Mouse (Mus musculus) hindbrain, postnatal 0 days (tissue): Measurements from ENCODE around the gene Nme2. TPM values are rescaled to one million over a fixed set of nuclear protein-coding genes. Genes with fewer than 3 reads are reported as not detected.

Source experiments
- ATAC-seq: fragments of 200-750 bp; cut with Nextera tagmentation; 2 replicates; pipeline ENCODE4 v1.8.0; 2017; ENCODE audit warnings: mild to moderate bottlenecking, moderate TSS enrichment, moderate library complexity
- DNase-seq: peaks from one replicate; pipeline ENCODE4 v3.0.0-alpha.2; 2015; ENCODE audit warnings: low spot score
- H3K27ac ChIP-seq: fragments of 300-500 bp; sonication (generic); 2 replicates; pipeline ENCODE4 v1.5.1; 2014; ENCODE audit warnings: mild to moderate bottlenecking
- H3K27me3 ChIP-seq: fragments of 300-500 bp; sonication (generic); 2 replicates; pipeline ENCODE4 v1.6.1; 2014; ENCODE audit warnings: low read length, mixed read lengths; ENCODE audit not compliant: insufficient read depth
- H3K36me3 ChIP-seq: fragments of 300-500 bp; sonication (generic); 2 replicates; pipeline ENCODE4 v1.6.1; 2014; ENCODE audit warnings: low read length, mixed read lengths; ENCODE audit not compliant: insufficient read depth
- H3K4me1 ChIP-seq: fragments of 300-500 bp; sonication (generic); 2 replicates; pipeline ENCODE4 v1.6.1; 2014; ENCODE audit warnings: antibody characterized with exemption, low read length, mixed read lengths; ENCODE audit not compliant: insufficient read depth
- H3K4me2 ChIP-seq: fragments of 300-500 bp; sonication (generic); 2 replicates; pipeline ENCODE4 v1.6.1; 2014; ENCODE audit warnings: low read depth, mild to moderate bottlenecking, low read length, moderate library complexity, mixed read lengths
- H3K4me3 ChIP-seq: fragments of 300-500 bp; sonication (generic); 2 replicates; pipeline ENCODE4 v1.5.1; 2014; ENCODE audit warnings: low read length
- H3K9ac ChIP-seq: fragments of 300-500 bp; sonication (generic); replicated peaks from 2 replicates; pipeline ENCODE4 v1.6.1; 2014; ENCODE audit warnings: mild to moderate bottlenecking, low read length, moderate library complexity, mixed read lengths
- H3K9me3 ChIP-seq: fragments of 300-500 bp; sonication (generic); 2 replicates; pipeline ENCODE4 v1.6.1; 2016; ENCODE audit warnings: low read length, mixed read lengths
- CTCF ChIP-seq: IDR thresholded peaks from 2 replicates; pipeline ENCODE4 v1.5.1; 2016; ENCODE audit warnings: antibody characterized with exemption, control low read depth, low read depth
- WGBS: fragments of 180-500 bp; shearing (Covaris S2); extraction: QIAGEN DNeasy Blood & Tissue Kit; methylation state at CpG from one replicate; pipeline ENCODE4 v1.1.7; 2014; 5-methylcytosine and 5-hydroxymethylcytosine counted together
- polyA plus RNA-seq: library from polyadenylated mRNA; unstranded; fragments of >200 nt; fragmentation: Nextera tagmentation; extraction: Ambion mirVana; gene quantifications from 2 replicates; pipeline ENCODE4 v1.2.1, GENCODE M21; 2015
- total RNA-seq: library from RNA; depleted of rRNA; stranded (reverse); fragments of >200 nt; gene quantifications from 2 replicates; pipeline ENCODE4 v1.2.3, GENCODE M21; 2014

The Nme2 gene
- total and polyA plus RNA-seq, 2 experiments from 2014 or later = 138 to 328 TPM

DNA sequence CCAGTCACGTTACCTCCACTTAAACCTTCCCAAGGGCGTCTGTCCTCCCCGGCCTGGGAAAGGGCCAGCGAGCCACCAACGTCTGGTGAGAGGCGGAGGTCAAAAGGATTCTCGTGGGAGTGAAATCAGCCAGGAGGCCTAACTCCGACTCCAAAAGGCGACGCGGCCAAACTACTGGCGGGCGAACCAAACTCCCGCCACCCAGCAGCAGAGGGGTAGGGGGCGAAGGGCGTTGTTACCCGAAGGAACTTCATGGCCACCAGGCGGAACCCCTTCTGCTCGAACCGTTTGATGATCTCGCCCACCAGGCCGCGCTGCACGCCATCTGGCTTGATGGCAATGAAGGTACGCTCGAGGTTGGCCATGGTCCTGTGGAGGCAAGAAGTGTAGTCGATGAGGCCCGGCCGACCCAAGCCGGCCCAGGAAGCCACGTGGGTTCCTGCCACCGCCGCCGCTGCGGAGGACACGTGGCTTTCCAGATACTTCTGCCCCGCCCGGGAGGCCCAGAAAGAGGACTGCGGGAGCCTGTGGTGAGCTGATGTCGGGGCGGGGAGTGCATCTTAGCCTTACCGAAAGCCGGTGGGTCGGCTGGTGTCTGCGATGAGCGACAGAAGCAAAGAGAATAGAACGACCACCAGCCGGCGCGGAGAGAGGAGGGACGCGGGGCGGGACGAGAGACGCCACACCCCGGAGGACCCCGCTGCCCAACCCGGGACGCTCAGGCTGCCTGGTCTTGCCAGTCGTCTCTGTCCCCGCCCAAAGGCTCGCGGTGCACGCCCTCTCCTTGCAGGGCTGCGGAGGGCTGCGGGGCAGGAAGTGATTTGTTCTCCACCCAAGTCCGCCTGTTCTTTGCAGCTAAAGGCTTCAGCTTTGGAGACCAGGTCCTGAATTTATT lies 556 bp downstream of the Nme2 start:
- WGBS = under 1% methylated on average over 66 of the region's 67 CpGs
- Histone ChIP-seq H3K27me3 (no peaks in the 10 kb centered on the region), H3K4me2 (peak overlapping the region; percentile 93), H3K4me1 (peaks cover 7% of the 10 kb centered on the region; the same call in 1 of the 2 replicates), H3K9ac (peak overlapping the region; percentile 62), H3K27ac (peak overlapping the region; percentile 87), H3K36me3 (peaks cover 35% of the 10 kb centered on the region), H3K9me3 (no peaks in the 10 kb centered on the region), H3K4me3 (peak overlapping the region; percentile 63)
- DNase-seq (peak; percentile 92), ATAC-seq (peak; percentile 96)
- peak; percentile 52 for TF ChIP-seq CTCF

DNA sequence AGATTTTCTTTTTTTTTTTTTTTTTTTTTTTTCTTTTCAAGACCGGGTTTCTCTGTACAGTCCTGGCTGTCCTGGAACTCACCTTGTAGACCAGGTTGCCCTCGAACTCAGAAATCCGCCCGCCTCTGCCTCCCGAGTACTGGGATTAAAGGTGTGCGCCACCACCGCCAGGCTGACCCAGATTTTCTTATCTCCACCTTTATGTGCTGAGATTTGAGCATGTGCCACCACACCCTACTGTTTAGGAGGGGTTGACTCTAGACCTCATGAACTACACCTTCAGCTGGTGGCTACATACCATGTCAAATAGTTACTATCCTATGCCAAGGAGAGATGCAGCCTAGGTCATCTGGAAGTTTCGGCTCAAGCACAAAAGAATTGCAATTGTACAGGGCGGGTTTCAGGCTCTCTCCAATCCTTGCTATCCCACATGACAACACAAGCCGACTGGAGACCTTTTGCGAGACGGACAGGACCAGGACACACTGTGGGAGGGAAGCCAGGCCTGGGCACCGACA lies 1.3 kb downstream of the Nme2 start:
- H3K4me3 ChIP-seq = peak overlapping the region; percentile 63
- TF ChIP-seq CTCF = no peak
- H3K27me3 ChIP-seq = no peaks in the 10 kb centered on the region
- H3K27ac ChIP-seq = peak overlapping the region; percentile 87
- peak overlapping the region; percentile 93 for H3K4me2 ChIP-seq
- H3K36me3 ChIP-seq = peaks cover 33% of the 10 kb centered on the region
- H3K9ac ChIP-seq = peak overlapping the region; percentile 62
- WGBS = 45% methylated on average over 13 of the region's 13 CpGs
- no peaks in the 10 kb centered on the region for H3K9me3 ChIP-seq
- ATAC-seq (peak; percentile 44), DNase-seq (no peak)
- H3K4me1 ChIP-seq = peaks cover 7% of the 10 kb centered on the region; the same call in 1 of the 2 replicates

DNA sequence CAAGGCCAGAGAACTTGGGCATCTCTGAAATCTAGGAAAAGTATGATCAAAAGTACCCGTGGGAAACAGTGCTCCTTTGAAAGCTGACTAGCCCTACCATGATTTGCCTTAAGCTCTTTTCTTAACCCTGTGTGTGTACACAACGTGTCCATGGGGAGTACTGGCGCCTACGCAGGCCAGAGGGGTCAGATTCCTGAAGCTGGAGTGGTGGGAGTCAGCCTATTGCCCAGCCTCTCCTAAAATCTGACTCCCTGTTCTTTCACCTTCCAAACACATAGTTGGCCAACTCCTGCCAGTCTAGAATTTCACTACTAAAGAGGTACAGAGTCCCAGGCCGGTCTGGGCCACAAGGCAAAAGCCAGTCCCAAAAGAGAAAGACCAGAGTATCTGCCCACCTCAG lies 3.7 kb downstream of the Nme2 start:
- TF ChIP-seq CTCF = no peak
- no peak overlapping the region for H3K27ac ChIP-seq
- DNase-seq (no peak), ATAC-seq (no peak)
- no peaks in the 10 kb centered on the region for H3K9me3 ChIP-seq
- H3K4me2 ChIP-seq = no peak overlapping the region
- H3K9ac ChIP-seq = no peak overlapping the region
- H3K27me3 ChIP-seq = no peaks in the 10 kb centered on the region
- 78% methylated on average over 5 of the region's 5 CpGs for WGBS
- no peak overlapping the region for H3K4me3 ChIP-seq
- peaks cover 7% of the 10 kb centered on the region; the same call in 1 of the 2 replicates for H3K4me1 ChIP-seq
- peaks cover 20% of the 10 kb centered on the region for H3K36me3 ChIP-seq

- WGBS = 86% methylated on average over 1 of the region's 1 CpGs
- Histone ChIP-seq H3K27ac (no peak overlapping the region), H3K4me2 (no peak overlapping the region), H3K9me3 (no peaks in the 10 kb centered on the region), H3K4me3 (no peak overlapping the region), H3K36me3 (peaks cover 20% of the 10 kb centered on the region), H3K4me1 (peaks cover 3% of the 10 kb centered on the region; the same call in 1 of the 2 replicates), H3K9ac (no peak overlapping the region), H3K27me3 (no peaks in the 10 kb centered on the region)
- DNase-seq = no peak
- no peak for ATAC-seq
- TF ChIP-seq CTCF = no peak
These were observed 6.0 kb downstream of the Nme2 start for GRCm38 (mm10) chr11:93950045-93950444.

DNA sequence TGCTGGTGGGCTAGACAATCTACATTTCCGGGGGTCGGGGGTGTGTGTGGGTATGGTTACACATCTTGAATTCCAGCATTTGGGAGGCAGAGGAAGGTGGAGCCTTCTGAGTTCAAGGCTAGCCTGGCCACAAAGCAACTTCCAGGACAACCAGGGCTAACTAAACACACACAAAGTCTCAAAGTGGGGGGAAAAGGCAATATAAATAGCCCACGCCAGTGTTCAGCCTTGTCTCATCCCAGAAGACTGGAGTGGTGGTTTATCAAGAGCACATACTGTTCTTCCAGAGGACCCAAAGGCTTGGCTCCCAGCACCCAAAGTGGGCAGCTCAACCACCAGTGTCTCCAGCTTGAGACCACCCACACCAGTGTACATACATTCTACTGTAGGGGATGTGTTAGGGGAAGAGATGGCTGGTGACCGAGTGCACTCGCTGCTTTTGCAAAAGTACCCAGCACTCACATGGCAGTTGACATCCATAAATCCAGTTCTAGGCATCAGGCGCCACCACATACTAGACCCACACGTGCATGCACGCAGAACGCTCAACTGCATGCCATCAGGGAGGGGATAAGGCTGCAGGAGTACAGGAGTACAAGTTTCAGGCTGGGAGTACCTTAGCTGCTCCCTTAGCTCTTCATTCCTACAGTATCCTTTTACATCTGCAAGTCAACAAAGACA lies 7.0 kb downstream of the Nme2 start:
- ATAC-seq (no peak), DNase-seq (no peak)
- Histone ChIP-seq H3K27ac (no peak overlapping the region), H3K4me3 (no peak overlapping the region), H3K9me3 (no peaks in the 10 kb centered on the region), H3K27me3 (no peaks in the 10 kb centered on the region), H3K4me1 (peaks cover 3% of the 10 kb centered on the region; the same call in 1 of the 2 replicates), H3K4me2 (no peak overlapping the region), H3K36me3 (peaks cover 20% of the 10 kb centered on the region), H3K9ac (no peak overlapping the region)
- 89% methylated on average over 9 of the region's 9 CpGs for WGBS
- no peak for TF ChIP-seq CTCF

DNA sequence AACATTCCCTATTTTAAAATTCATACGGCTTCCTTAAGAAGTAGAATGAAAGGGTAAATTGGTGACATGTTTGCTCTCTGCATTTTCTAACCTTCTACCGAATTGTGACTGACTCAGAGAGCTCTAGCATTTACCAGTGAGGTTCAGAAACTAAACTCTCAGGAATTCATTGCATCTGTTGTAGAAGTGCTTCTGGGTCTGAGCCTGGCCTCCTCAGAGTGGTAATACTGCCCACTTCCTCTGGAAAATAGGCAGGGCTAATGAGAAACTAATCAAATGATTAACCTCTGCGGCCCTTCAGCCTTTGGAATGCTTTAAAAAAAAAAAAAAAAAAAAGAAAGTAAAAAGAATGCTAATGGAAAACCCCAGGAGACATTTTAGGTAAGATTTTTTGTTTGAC lies 11.1 kb downstream of the Nme2 start:
- WGBS = 80% methylated on average over 3 of the region's 3 CpGs

More for the DNA sequence above, 11.1 kb downstream of the Nme2 start:
- DNase-seq = no peak
- TF ChIP-seq CTCF = no peak
- Histone ChIP-seq H3K4me3 (no peak overlapping the region), H3K36me3 (peaks cover 26% of the 10 kb centered on the region), H3K9me3 (no peaks in the 10 kb centered on the region), H3K9ac (no peak overlapping the region), H3K27me3 (no peaks in the 10 kb centered on the region), H3K4me2 (no peak overlapping the region), H3K27ac (no peak overlapping the region), H3K4me1 (no peaks in the 10 kb centered on the region)
- ATAC-seq = no peak
